Mouse (Mus musculus): ENCODE data around the gene U2af1l4. TPM values are rescaled to one million over a fixed set of nuclear protein-coding genes. Genes with fewer than 3 reads are reported as not detected.

U2af1l4 gene
- polyA plus RNA-seq, 1 experiment from 2014 or later = 90.7 TPM

- Histone ChIP-seq H3K4me3 (ENCODE audit: low read depth, low read length) (no peak overlapping the region), H3K4me2 (no peak overlapping the region), H3K9me3 (ENCODE audit: control insufficient read depth, low read length) (no peaks in the 10 kb centered on the region), H3K27ac (ENCODE audit: low read depth, low read length) (no peak overlapping the region), H3K4me1 (ENCODE audit: control insufficient read depth, insufficient read depth, low read length) (no peaks in the 10 kb centered on the region), H3K9ac (ENCODE audit: low read length) (no peak overlapping the region), H3K36me3 (ENCODE audit: control insufficient read depth, insufficient read depth, low read length) (peaks cover 7% of the 10 kb centered on the region; the same call in 1 of the 2 replicates), H3K27me3 (ENCODE audit: control insufficient read depth, insufficient read depth, low read length) (no peaks in the 10 kb centered on the region)
- ATAC-seq (ENCODE audit: low FRiP score) = peak; percentile 42; the same call in 1 of the 2 replicates
- peak; percentile 93 for DNase-seq (ENCODE audit: low spot score, missing footprints)
- 24% methylated on average over 14 of the region's 14 CpGs for WGBS
Observed at GRCm38 (mm10) chr7:30613529-30614112, 50.5 kb downstream of the U2af1l4 start.

- peaks cover 7% of the 10 kb centered on the region; the same call in 1 of the 2 replicates for H3K36me3 ChIP-seq (ENCODE audit: control insufficient read depth, insufficient read depth, low read length)
- no peaks in the 10 kb centered on the region for H3K27me3 ChIP-seq (ENCODE audit: control insufficient read depth, insufficient read depth, low read length)
- DNase-seq (ENCODE audit: low spot score, missing footprints) (no peak), ATAC-seq (ENCODE audit: low FRiP score) (no peak)
- H3K9ac ChIP-seq (ENCODE audit: low read length) = no peak overlapping the region
- H3K27ac ChIP-seq (ENCODE audit: low read depth, low read length) = no peak overlapping the region
- no peaks in the 10 kb centered on the region for H3K9me3 ChIP-seq (ENCODE audit: control insufficient read depth, low read length)
- 78% methylated on average over 2 of the region's 2 CpGs for WGBS
- H3K4me1 ChIP-seq (ENCODE audit: control insufficient read depth, insufficient read depth, low read length) = no peaks in the 10 kb centered on the region
- H3K4me2 ChIP-seq = no peak overlapping the region
- no peak overlapping the region for H3K4me3 ChIP-seq (ENCODE audit: low read depth, low read length)
Observed at GRCm38 (mm10) chr7:30614454-30614853, 51.4 kb downstream of the U2af1l4 start.

Small RNA genes within 50 kb of the gene (microRNA-seq; reads per million reads assigned to microRNA genes)
- gene Gm38670 (1.9 reads per million, percentile 3 among the genes with 10 or more reads in this experiment), gene Mir3569 (0.76 reads per million)

Other genes with a start within 250 kb of the U2af1l4 start
- gene Syne4, start 248.5 kb upstream of the U2af1l4 start, polyA plus RNA-seq (2014; fragmentation: Nextera tagmentation; extraction: Ambion mirVana) = 8.2 and 8.4 TPM in 2 replicates
- gene E130208F15Rik, start 241.6 kb upstream of the U2af1l4 start, polyA plus RNA-seq (2014; fragmentation: Nextera tagmentation; extraction: Ambion mirVana) = 0.52 TPM in 1 of 2 replicates, not detected in the other
- gene Sdhaf1, start 239.4 kb upstream of the U2af1l4 start, polyA plus RNA-seq (2014; fragmentation: Nextera tagmentation; extraction: Ambion mirVana) = 23.1 and 24.5 TPM in 2 replicates
- 5.3 and 5.9 TPM in 2 replicates for gene Lrfn3, start 200.5 kb upstream of the U2af1l4 start, polyA plus RNA-seq (2014; fragmentation: Nextera tagmentation; extraction: Ambion mirVana)
- gene Tyrobp, start 149.5 kb upstream of the U2af1l4 start, polyA plus RNA-seq (2014; fragmentation: Nextera tagmentation; extraction: Ambion mirVana) = 16.6 and 19.7 TPM in 2 replicates
- gene Hcst, start 143.4 kb upstream of the U2af1l4 start, polyA plus RNA-seq (2014; fragmentation: Nextera tagmentation; extraction: Ambion mirVana) = 0.43 and 0.45 TPM in 2 replicates
- 0.63 and 1.2 TPM in 2 replicates for gene Nfkbid, start 141.6 kb upstream of the U2af1l4 start, polyA plus RNA-seq (2014; fragmentation: Nextera tagmentation; extraction: Ambion mirVana)
- 128 and 134 TPM in 2 replicates for gene Aplp1, start 117.8 kb upstream of the U2af1l4 start, polyA plus RNA-seq (2014; fragmentation: Nextera tagmentation; extraction: Ambion mirVana)
- gene Kirrel2, start 105.6 kb upstream of the U2af1l4 start, polyA plus RNA-seq (2014; fragmentation: Nextera tagmentation; extraction: Ambion mirVana) = 0.58 and 0.61 TPM in 2 replicates
- gene Nphs1, start 105.0 kb upstream of the U2af1l4 start, polyA plus RNA-seq (2014; fragmentation: Nextera tagmentation; extraction: Ambion mirVana) = not detected in 2 replicates
- not detected in 2 replicates for gene Prodh2, start 69.7 kb upstream of the U2af1l4 start, polyA plus RNA-seq (2014; fragmentation: Nextera tagmentation; extraction: Ambion mirVana)
- gene Arhgap33, start 28.2 kb upstream of the U2af1l4 start, polyA plus RNA-seq (2014; fragmentation: Nextera tagmentation; extraction: Ambion mirVana) = 32.0 and 41.1 TPM in 2 replicates
- 4.2 and 4.6 TPM in 2 replicates for gene Hspb6, start 11.1 kb upstream of the U2af1l4 start, polyA plus RNA-seq (2014; fragmentation: Nextera tagmentation; extraction: Ambion mirVana)
- gene Proser3, start 11.0 kb upstream of the U2af1l4 start, polyA plus RNA-seq (2014; fragmentation: Nextera tagmentation; extraction: Ambion mirVana) = 11.3 and 11.5 TPM in 2 replicates
- 48.7 and 49.7 TPM in 2 replicates for gene Lin37, start 3.5 kb upstream of the U2af1l4 start, polyA plus RNA-seq (2014; fragmentation: Nextera tagmentation; extraction: Ambion mirVana)
- 6.9 and 7.5 TPM in 2 replicates for gene Gm49396, start within 50 bp of the U2af1l4 start, polyA plus RNA-seq (2014; fragmentation: Nextera tagmentation; extraction: Ambion mirVana)
- 98.0 and 110 TPM in 2 replicates for gene Psenen, start 326 bp downstream of the U2af1l4 start, polyA plus RNA-seq (2014; fragmentation: Nextera tagmentation; extraction: Ambion mirVana)
- gene Igflr1, start 2.1 kb downstream of the U2af1l4 start, polyA plus RNA-seq (2014; fragmentation: Nextera tagmentation; extraction: Ambion mirVana) = 4.0 and 4.1 TPM in 2 replicates
- gene Kmt2b, start 25.4 kb downstream of the U2af1l4 start, polyA plus RNA-seq (2014; fragmentation: Nextera tagmentation; extraction: Ambion mirVana) = 10.3 and 10.7 TPM in 2 replicates
- gene Zbtb32, start 35.6 kb downstream of the U2af1l4 start, polyA plus RNA-seq (2014; fragmentation: Nextera tagmentation; extraction: Ambion mirVana) = 0.21 and 0.25 TPM in 2 replicates
- 0.67 and 1.0 TPM in 2 replicates for gene Upk1a, start 49.5 kb downstream of the U2af1l4 start, polyA plus RNA-seq (2014; fragmentation: Nextera tagmentation; extraction: Ambion mirVana)
- 791 and 797 TPM in 2 replicates for gene Cox6b1, start 62.9 kb downstream of the U2af1l4 start, polyA plus RNA-seq (2014; fragmentation: Nextera tagmentation; extraction: Ambion mirVana)
- not detected in 2 replicates for gene Etv2, start 72.6 kb downstream of the U2af1l4 start, polyA plus RNA-seq (2014; fragmentation: Nextera tagmentation; extraction: Ambion mirVana)
- 112 and 138 TPM in 2 replicates for gene Rbm42, start 87.0 kb downstream of the U2af1l4 start, polyA plus RNA-seq (2014; fragmentation: Nextera tagmentation; extraction: Ambion mirVana)
- 51.0 and 52.4 TPM in 2 replicates for gene Haus5, start 101.7 kb downstream of the U2af1l4 start, polyA plus RNA-seq (2014; fragmentation: Nextera tagmentation; extraction: Ambion mirVana)
- not detected in 2 replicates for gene Pmis2, start 108.3 kb downstream of the U2af1l4 start, polyA plus RNA-seq (2014; fragmentation: Nextera tagmentation; extraction: Ambion mirVana)
- gene 2200002J24Rik, start 135.6 kb downstream of the U2af1l4 start, polyA plus RNA-seq (2014; fragmentation: Nextera tagmentation; extraction: Ambion mirVana) = not detected in 2 replicates
- gene Atp4a, start 148.9 kb downstream of the U2af1l4 start, polyA plus RNA-seq (2014; fragmentation: Nextera tagmentation; extraction: Ambion mirVana) = 0.70 and 1.1 TPM in 2 replicates
- gene Tmem147, start 166.2 kb downstream of the U2af1l4 start, polyA plus RNA-seq (2014; fragmentation: Nextera tagmentation; extraction: Ambion mirVana) = 140 and 153 TPM in 2 replicates
- gene Gapdhs, start 180.4 kb downstream of the U2af1l4 start, polyA plus RNA-seq (2014; fragmentation: Nextera tagmentation; extraction: Ambion mirVana) = 0.19 and 0.48 TPM in 2 replicates
- 0.54 and 1.1 TPM in 2 replicates for gene Sbsn, start 188.2 kb downstream of the U2af1l4 start, polyA plus RNA-seq (2014; fragmentation: Nextera tagmentation; extraction: Ambion mirVana)
- gene Dmkn, start 200.5 kb downstream of the U2af1l4 start, polyA plus RNA-seq (2014; fragmentation: Nextera tagmentation; extraction: Ambion mirVana) = not detected in 2 replicates
- not detected in 2 replicates for gene Krtdap, start 224.6 kb downstream of the U2af1l4 start, polyA plus RNA-seq (2014; fragmentation: Nextera tagmentation; extraction: Ambion mirVana)

Measured in midbrain, embryonic 11.5 days (tissue).